Comparison of ENCODE assay signal across 8 mouse cellular contexts in genomic region chr5:135933222-135933899, GRCm38 (mm10). TPM values are rescaled to one million over a fixed set of nuclear protein-coding genes. Genes with fewer than 3 reads are reported as not detected.
DNase-seq lines count a peak whose midpoint lies in the region; ATAC-seq and TF ChIP-seq lines count a peak whose summit lies in the region.

No protein-coding gene starts in this region.

- H3K4me2 ChIP-seq in heart, embryonic 16.5 days (ENCODE audit: low read depth, low read length) = peak overlapping the region; percentile 79
- peak overlapping the region; percentile 57 for H3K4me2 ChIP-seq in hindbrain, embryonic 13.5 days
- peak overlapping the region; percentile 67 for H3K4me2 ChIP-seq in midbrain, embryonic 13.5 days (replicated peaks)

- peaks cover 24% of the 10 kb centered on the region for H3K4me1 ChIP-seq in heart, embryonic 16.5 days (ENCODE audit: control insufficient read depth, insufficient read depth, low read length)
- peaks cover 28% of the 10 kb centered on the region for H3K4me1 ChIP-seq in bone marrow macrophage, adult 2 months (ENCODE audit: control insufficient read depth, insufficient read depth, low read length)
- H3K4me1 ChIP-seq in hindbrain, embryonic 13.5 days (replicated peaks) = peaks cover 49% of the 10 kb centered on the region
- peaks cover 51% of the 10 kb centered on the region for H3K4me1 ChIP-seq in midbrain, embryonic 13.5 days (replicated peaks)

- no peak for ATAC-seq in heart, embryonic 16.5 days (replicated peaks; ENCODE audit: extremely low read depth, insufficient read depth, low FRiP score)
- ATAC-seq in hindbrain, embryonic 13.5 days (ENCODE audit: low FRiP score) = no peak
- ATAC-seq in midbrain, embryonic 13.5 days = no peak

- peak overlapping the region; percentile 97 for H3K9ac ChIP-seq in heart, embryonic 16.5 days (ENCODE audit: low read length)
- peak overlapping the region; percentile 95 for H3K9ac ChIP-seq in hindbrain, embryonic 13.5 days
- peak overlapping the region; percentile 98 for H3K9ac ChIP-seq in midbrain, embryonic 13.5 days (replicated peaks)

- peak overlapping the region; percentile 98 for H3K4me3 ChIP-seq in heart, embryonic 16.5 days (ENCODE audit: low read length)
- peak overlapping the region; percentile 98 for H3K4me3 ChIP-seq in bone marrow macrophage, adult 2 months (ENCODE audit: insufficient read depth, low read length)
- peak overlapping the region; percentile 94 for H3K4me3 ChIP-seq in hindbrain, embryonic 13.5 days
- peak overlapping the region; percentile 92 for H3K4me3 ChIP-seq in midbrain, embryonic 13.5 days (replicated peaks)

- H3K36me3 ChIP-seq in heart, embryonic 16.5 days (ENCODE audit: control insufficient read depth, insufficient read depth) = peaks cover 22% of the 10 kb centered on the region
- H3K36me3 ChIP-seq in hindbrain, embryonic 13.5 days = peaks cover 31% of the 10 kb centered on the region
- peaks cover 38% of the 10 kb centered on the region for H3K36me3 ChIP-seq in midbrain, embryonic 13.5 days

- peak overlapping the region; percentile 99 for H3K27ac ChIP-seq in heart, embryonic 16.5 days (ENCODE audit: low read length)
- H3K27ac ChIP-seq in bone marrow macrophage, adult 2 months (ENCODE audit: insufficient read depth, low read depth, low read length) = 0 out of 2 replicates have a peak overlapping the region, but pooled peaks have one; percentile 3
- H3K27ac ChIP-seq in hindbrain, embryonic 13.5 days = peak overlapping the region; percentile 98
- peak overlapping the region; percentile 99 for H3K27ac ChIP-seq in midbrain, embryonic 13.5 days

- no peak for DNase-seq in heart, postnatal 4 days
- DNase-seq in adrenal gland, postnatal 4 days (ENCODE audit: low spot score in 2 of 2) = no peak
- no peak for DNase-seq in spleen, postnatal 4 days (ENCODE audit: low spot score in 2 of 2)
- no peak for DNase-seq in frontal cortex, postnatal 14 days (ENCODE audit: low spot score in 2 of 2)

- TF ChIP-seq POLR2A in bone marrow macrophage, adult 2 months (IDR thresholded peaks at IDR 0.05; ENCODE audit: borderline replicate concordance, low read depth, low read length) = no peak

- WGBS in heart, embryonic 16.5 days = 8% methylated on average over 12 of the region's 12 CpGs
- WGBS in hindbrain, embryonic 13.5 days = 13% methylated on average over 11 of the region's 12 CpGs
- 13% methylated on average over 12 of the region's 12 CpGs for WGBS in midbrain, embryonic 13.5 days

- no peak for TF ChIP-seq CTCF in bone marrow macrophage, adult 2 months (IDR thresholded peaks at IDR 0.05; ENCODE audit: low read depth, low read length)

- no peaks in the 10 kb centered on the region for H3K27me3 ChIP-seq in heart, embryonic 16.5 days (ENCODE audit: control insufficient read depth, insufficient read depth, low read length)
- H3K27me3 ChIP-seq in hindbrain, embryonic 13.5 days = no peaks in the 10 kb centered on the region
- H3K27me3 ChIP-seq in midbrain, embryonic 13.5 days = no peaks in the 10 kb centered on the region

- H3K9me3 ChIP-seq in heart, embryonic 16.5 days (replicated peaks; ENCODE audit: control insufficient read depth, low read length) = no peaks in the 10 kb centered on the region
- H3K9me3 ChIP-seq in hindbrain, embryonic 13.5 days = no peaks in the 10 kb centered on the region
- H3K9me3 ChIP-seq in midbrain, embryonic 13.5 days = no peaks in the 10 kb centered on the region

RNA-seq across cellular contexts. Expression of gene Ywhag, which starts 1.1 kb away (rescaled TPM):
- polyA plus RNA-seq in heart, embryonic 16.5 days (2015; fragmentation: Nextera tagmentation; extraction: Ambion mirVana) = 167 and 202 TPM in 2 replicates
- total RNA-seq in heart, postnatal 4 days (2021) = 100 to 1,000 TPM; 285 to 292 TPM
- polyA plus RNA-seq in bone marrow macrophage, adult 2 months (2012; ENCODE audit: insufficient read depth, insufficient read length, missing spikeins) = 151 and 157 TPM in 2 replicates
- polyA plus RNA-seq in hindbrain, embryonic 13.5 days (2015; fragmentation: Nextera tagmentation; extraction: Ambion mirVana) = 646 and 674 TPM in 2 replicates
- 627 and 632 TPM in 2 replicates for polyA plus RNA-seq in midbrain, embryonic 13.5 days (2015; fragmentation: Nextera tagmentation; extraction: Ambion mirVana)
- total RNA-seq in adrenal gland, postnatal 4 days (2021) = 100 to 1,000 TPM; 285 to 303 TPM

RNA-seq across cellular contexts. Expression of gene Ssc4d, which starts 41.0 kb away (rescaled TPM):
- 0.45 and 0.91 TPM in 2 replicates for polyA plus RNA-seq in heart, embryonic 16.5 days (2015; fragmentation: Nextera tagmentation; extraction: Ambion mirVana)
- under 1 TPM; 0.36 to 0.69 TPM for total RNA-seq in heart, postnatal 4 days (2021)
- 6.8 and 10.0 TPM in 2 replicates for polyA plus RNA-seq in bone marrow macrophage, adult 2 months (2012; ENCODE audit: insufficient read depth, insufficient read length, missing spikeins)
- polyA plus RNA-seq in hindbrain, embryonic 13.5 days (2015; fragmentation: Nextera tagmentation; extraction: Ambion mirVana) = 0.61 and 1.4 TPM in 2 replicates
- polyA plus RNA-seq in midbrain, embryonic 13.5 days (2015; fragmentation: Nextera tagmentation; extraction: Ambion mirVana) = 1.0 and 1.4 TPM in 2 replicates
- total RNA-seq in adrenal gland, postnatal 4 days (2021) = 1 to 10 TPM; 6.7 to 8.1 TPM

RNA-seq across cellular contexts. Expression of gene Hspb1, which starts 45.6 kb away (rescaled TPM):
- polyA plus RNA-seq in heart, embryonic 16.5 days (2015; fragmentation: Nextera tagmentation; extraction: Ambion mirVana) = 794 and 965 TPM in 2 replicates
- 100 to 1,000 TPM; 397 to 401 TPM for total RNA-seq in heart, postnatal 4 days (2021)
- 0.80 and 1.8 TPM in 2 replicates for polyA plus RNA-seq in bone marrow macrophage, adult 2 months (2012; ENCODE audit: insufficient read depth, insufficient read length, missing spikeins)
- 8.9 and 10.3 TPM in 2 replicates for polyA plus RNA-seq in hindbrain, embryonic 13.5 days (2015; fragmentation: Nextera tagmentation; extraction: Ambion mirVana)
- 6.8 and 7.1 TPM in 2 replicates for polyA plus RNA-seq in midbrain, embryonic 13.5 days (2015; fragmentation: Nextera tagmentation; extraction: Ambion mirVana)
- 10 to 100 TPM; 49.4 to 56.5 TPM for total RNA-seq in adrenal gland, postnatal 4 days (2021)

RNA-seq across cellular contexts. Expression of gene Zp3, which starts 46.5 kb away (rescaled TPM):
- polyA plus RNA-seq in heart, embryonic 16.5 days (2015; fragmentation: Nextera tagmentation; extraction: Ambion mirVana) = not detected in 2 replicates
- not detected for total RNA-seq in heart, postnatal 4 days (2021)
- polyA plus RNA-seq in bone marrow macrophage, adult 2 months (2012; ENCODE audit: insufficient read depth, insufficient read length, missing spikeins) = not detected in 2 replicates
- polyA plus RNA-seq in hindbrain, embryonic 13.5 days (2015; fragmentation: Nextera tagmentation; extraction: Ambion mirVana) = 0.17 TPM in 1 of 2 replicates, not detected in the other
- 0.24 TPM in 1 of 2 replicates, not detected in the other for polyA plus RNA-seq in midbrain, embryonic 13.5 days (2015; fragmentation: Nextera tagmentation; extraction: Ambion mirVana)
- under 1 TPM in 1 of 2 experiments, not detected in 1; 0.45 TPM for total RNA-seq in adrenal gland, postnatal 4 days (2021)

Comparison
In these comparisons a context has a peak if more than half of its experiments do, and no peak if none do; other contexts are left out.
1. H3K27ac ChIP-seq: peak in every context shown above with its lines; median percentile 99 in heart, embryonic 16.5 days; 99 in midbrain, embryonic 13.5 days; 98 in hindbrain, embryonic 13.5 days; 3 in bone marrow macrophage, adult 2 months.
2. RNA of gene Hspb1, which starts 45.6 kb away (polyA plus RNA-seq): 794 to 965 TPM in heart, embryonic 16.5 days; 8.9 to 10.3 TPM in hindbrain, embryonic 13.5 days, 6.8 to 7.1 TPM in midbrain, embryonic 13.5 days and 0.80 to 1.8 TPM in bone marrow macrophage, adult 2 months; every median in the first group is over 10 times any median in the second.
3. Peak in every context shown above with its lines, with median percentiles within 50 percentile points of each other: H3K4me2 ChIP-seq, H3K4me3 ChIP-seq and H3K9ac ChIP-seq.